9 mouse cellular contexts compared by ENCODE assay signal in genomic region chr7:101378285-101378684, GRCm38 (mm10). TPM values are rescaled to one million over a fixed set of nuclear protein-coding genes. Genes with fewer than 3 reads are reported as not detected.
DNase-seq lines count a peak whose midpoint lies in the region; ATAC-seq and TF ChIP-seq lines count a peak whose summit lies in the region.
"Had no signal": no experiment of that assay in that cellular context is flagged by ENCODE, and none has a peak within 500 bp of the region (broad histone marks: within the 10 kb centered on the region; RNA-seq: fewer than 3 reads in every experiment).

No protein-coding gene starts in this region.

- WGBS in lung, embryonic 14.5 days = 39% methylated on average over 3 of the region's 3 CpGs
- 76% methylated on average over 3 of the region's 3 CpGs for WGBS in forebrain, embryonic 11.5 days
- WGBS in kidney, postnatal 0 days = 45% methylated on average over 3 of the region's 3 CpGs
- WGBS in neural tube, embryonic 15.5 days = 67% methylated on average over 3 of the region's 3 CpGs

- peak overlapping the region; percentile 14; the same call in 1 of the 2 replicates for H3K4me3 ChIP-seq in lung, embryonic 14.5 days (ENCODE audit: low read depth, low read length)
- no peak overlapping the region for H3K4me3 ChIP-seq in forebrain, embryonic 11.5 days (ENCODE audit: low read depth, low read length)
- H3K4me3 ChIP-seq in kidney, postnatal 0 days (replicated peaks; ENCODE audit: low read depth, low read length) = 0 out of 2 replicates have a peak overlapping the region, but pooled peaks have one; percentile 24
- no peak overlapping the region for H3K4me3 ChIP-seq in neural tube, embryonic 15.5 days (replicated peaks)

- peak overlapping the region; percentile 42 for H3K9ac ChIP-seq in lung, embryonic 14.5 days
- peak overlapping the region; percentile 20; the same call in 1 of the 2 replicates for H3K9ac ChIP-seq in forebrain, embryonic 11.5 days (ENCODE audit: low read length)
- peak overlapping the region; percentile 59 for H3K9ac ChIP-seq in kidney, postnatal 0 days (ENCODE audit: low read depth, low read length)
- no peak overlapping the region for H3K9ac ChIP-seq in neural tube, embryonic 15.5 days (replicated peaks)

- H3K27ac ChIP-seq in lung, embryonic 14.5 days (ENCODE audit: low read depth) = peak overlapping the region; percentile 82
- H3K27ac ChIP-seq in forebrain, embryonic 11.5 days (ENCODE audit: low read depth, low read length) = no peak overlapping the region
- H3K27ac ChIP-seq in kidney, postnatal 0 days = peak overlapping the region; percentile 75
- H3K27ac ChIP-seq in neural tube, embryonic 15.5 days (replicated peaks) = no peak overlapping the region

- no peaks in the 10 kb centered on the region for H3K36me3 ChIP-seq in lung, embryonic 14.5 days (ENCODE audit: insufficient read depth)
- H3K36me3 ChIP-seq in forebrain, embryonic 11.5 days (ENCODE audit: control insufficient read depth, insufficient read depth, low read length) = no peaks in the 10 kb centered on the region
- H3K36me3 ChIP-seq in kidney, postnatal 0 days (ENCODE audit: insufficient read depth, low read length) = no peaks in the 10 kb centered on the region
- no peaks in the 10 kb centered on the region for H3K36me3 ChIP-seq in neural tube, embryonic 15.5 days

- peaks cover 14% of the 10 kb centered on the region for H3K4me1 ChIP-seq in lung, embryonic 14.5 days (ENCODE audit: insufficient read depth)
- H3K4me1 ChIP-seq in forebrain, embryonic 11.5 days (replicated peaks; ENCODE audit: control insufficient read depth, insufficient read depth, low read length) = peaks cover 12% of the 10 kb centered on the region; the same call in 1 of the 2 replicates
- H3K4me1 ChIP-seq in kidney, postnatal 0 days (replicated peaks; ENCODE audit: insufficient read depth, low read length) = peaks cover 27% of the 10 kb centered on the region
- H3K4me1 ChIP-seq in neural tube, embryonic 15.5 days = peaks cover 23% of the 10 kb centered on the region

- no peak for TF ChIP-seq CTCF in lung, embryonic 14.5 days (IDR thresholded peaks at IDR 0.05; ENCODE audit: low read depth)
- TF ChIP-seq CTCF in kidney, postnatal 0 days (IDR thresholded peaks at IDR 0.05; ENCODE audit: low read depth) = no peak

- H3K4me2 ChIP-seq in lung, embryonic 14.5 days = peak overlapping the region; percentile 56
- H3K4me2 ChIP-seq in forebrain, embryonic 11.5 days (ENCODE audit: low read depth, low read length, severe bottlenecking) = 0 out of 2 replicates have a peak overlapping the region, but pooled peaks have one; percentile 8
- H3K4me2 ChIP-seq in kidney, postnatal 0 days (ENCODE audit: low read length) = peak overlapping the region; percentile 60
- H3K4me2 ChIP-seq in neural tube, embryonic 15.5 days = peak overlapping the region; percentile 25; the same call in 1 of the 2 replicates

- no peaks in the 10 kb centered on the region for H3K27me3 ChIP-seq in lung, embryonic 14.5 days (ENCODE audit: insufficient read depth, low read length)
- no peaks in the 10 kb centered on the region for H3K27me3 ChIP-seq in forebrain, embryonic 11.5 days (ENCODE audit: control insufficient read depth, insufficient read depth, low read length)
- no peaks in the 10 kb centered on the region for H3K27me3 ChIP-seq in kidney, postnatal 0 days (ENCODE audit: insufficient read depth, low read length)
- no peaks in the 10 kb centered on the region for H3K27me3 ChIP-seq in neural tube, embryonic 15.5 days (replicated peaks)

- ATAC-seq in lung, embryonic 14.5 days (ENCODE audit: insufficient read depth) = peak; percentile 25; the same call in 1 of the 2 replicates
- ATAC-seq in forebrain, embryonic 11.5 days (replicated peaks; ENCODE audit: low FRiP score) = 0 out of 2 replicates have a peak, but pooled peaks have one; percentile 12
- 0 out of 2 replicates have a peak, but pooled peaks have one; percentile 0 for ATAC-seq in kidney, postnatal 0 days (replicated peaks; ENCODE audit: low FRiP score, low read depth)
- no peak for ATAC-seq in neural tube, embryonic 15.5 days (ENCODE audit: low FRiP score)
- ATAC-seq in erythroid progenitor cell, adult 5-6 weeks (replicated peaks; ENCODE audit: low FRiP score, poor library complexity, severe bottlenecking) = no peak

- DNase-seq in lung, embryonic 14.5 days = no peak
- DNase-seq in lung, adult 18-20 months = no peak
- no peak for DNase-seq in forebrain, embryonic 11.5 days (ENCODE audit: low spot score)
- DNase-seq in kidney, postnatal 0 days (ENCODE audit: low spot score) = no peak
- no peak for DNase-seq in spleen, adult 12 weeks (ENCODE audit: low spot score)
- no peak for DNase-seq in embryo, embryonic 9.5 days (ENCODE audit: extremely low spot score)
- DNase-seq: right cerebral cortex, postnatal 14 days had no signal

- H3K9me3 ChIP-seq in lung, embryonic 14.5 days (ENCODE audit: low read depth, low read length) = no peaks in the 10 kb centered on the region
- H3K9me3 ChIP-seq in forebrain, embryonic 11.5 days (ENCODE audit: control insufficient read depth, low read length) = no peaks in the 10 kb centered on the region
- no peaks in the 10 kb centered on the region for H3K9me3 ChIP-seq in kidney, postnatal 0 days (replicated peaks; ENCODE audit: low read length)
- H3K9me3 ChIP-seq in neural tube, embryonic 15.5 days (replicated peaks) = no peaks in the 10 kb centered on the region

RNA-seq across cellular contexts. Expression of gene Arap1, which starts 30.4 kb away (rescaled TPM):
- 108 and 122 TPM in 2 replicates for polyA plus RNA-seq in lung, embryonic 14.5 days (2014; fragmentation: Nextera tagmentation; extraction: Ambion mirVana)
- polyA plus RNA-seq in forebrain, embryonic 11.5 days (2014; fragmentation: Nextera tagmentation; extraction: Ambion mirVana) = 10.5 and 14.5 TPM in 2 replicates
- 65.8 and 70.4 TPM in 2 replicates for polyA plus RNA-seq in kidney, postnatal 0 days (2015; fragmentation: Nextera tagmentation; extraction: Ambion mirVana)
- polyA plus RNA-seq in neural tube, embryonic 15.5 days (2015; fragmentation: Nextera tagmentation; extraction: Ambion mirVana) = 9.7 and 19.9 TPM in 2 replicates
- total RNA-seq in erythroid progenitor cell, adult 5-6 weeks (2015; ENCODE audit: low replicate concordance) = 15.1 and 20.1 TPM in 2 replicates
- total RNA-seq in erythroid progenitor cell, adult 5-6 weeks (2017; ENCODE audit: low replicate concordance) = 10.6 and 12.7 TPM in 2 replicates

RNA-seq across cellular contexts. Expression of gene Gm45837, which starts 32.4 kb away (rescaled TPM):
- 12.2 TPM in 1 of 2 replicates, not detected in the other for polyA plus RNA-seq in lung, embryonic 14.5 days (2014; fragmentation: Nextera tagmentation; extraction: Ambion mirVana)
- polyA plus RNA-seq in forebrain, embryonic 11.5 days (2014; fragmentation: Nextera tagmentation; extraction: Ambion mirVana) = not detected in 2 replicates
- polyA plus RNA-seq in kidney, postnatal 0 days (2015; fragmentation: Nextera tagmentation; extraction: Ambion mirVana) = 4.5 and 5.3 TPM in 2 replicates
- 0.99 TPM in 1 of 2 replicates, not detected in the other for polyA plus RNA-seq in neural tube, embryonic 15.5 days (2015; fragmentation: Nextera tagmentation; extraction: Ambion mirVana)
- not detected in 2 replicates for total RNA-seq in erythroid progenitor cell, adult 5-6 weeks (2015; ENCODE audit: low replicate concordance)
- 4.2 TPM in 1 of 2 replicates, not detected in the other for total RNA-seq in erythroid progenitor cell, adult 5-6 weeks (2017; ENCODE audit: low replicate concordance)

RNA-seq across cellular contexts. Expression of gene Pde2a, which starts 43.2 kb away (rescaled TPM):
- 14.3 and 29.3 TPM in 2 replicates for polyA plus RNA-seq in lung, embryonic 14.5 days (2014; fragmentation: Nextera tagmentation; extraction: Ambion mirVana)
- polyA plus RNA-seq in forebrain, embryonic 11.5 days (2014; fragmentation: Nextera tagmentation; extraction: Ambion mirVana) = 18.6 and 22.7 TPM in 2 replicates
- polyA plus RNA-seq in kidney, postnatal 0 days (2015; fragmentation: Nextera tagmentation; extraction: Ambion mirVana) = 21.0 and 22.1 TPM in 2 replicates
- polyA plus RNA-seq in neural tube, embryonic 15.5 days (2015; fragmentation: Nextera tagmentation; extraction: Ambion mirVana) = 27.9 and 28.5 TPM in 2 replicates
- total RNA-seq in erythroid progenitor cell, adult 5-6 weeks (2015; ENCODE audit: low replicate concordance) = 15.9 and 17.2 TPM in 2 replicates
- total RNA-seq in erythroid progenitor cell, adult 5-6 weeks (2017; ENCODE audit: low replicate concordance) = 1.7 and 11.8 TPM in 2 replicates

Comparison
In these comparisons a context has a peak if more than half of its experiments do, and no peak if none do; other contexts are left out.
1. ATAC-seq: peak in lung, embryonic 14.5 days (single experiment), forebrain, embryonic 11.5 days (single experiment) and kidney, postnatal 0 days (single experiment); none in neural tube, embryonic 15.5 days (single experiment) and erythroid progenitor cell, adult 5-6 weeks (single experiment).
2. H3K27ac ChIP-seq: peak in lung, embryonic 14.5 days (single experiment) and kidney, postnatal 0 days (single experiment); none in forebrain, embryonic 11.5 days (single experiment) and neural tube, embryonic 15.5 days (single experiment).
3. H3K4me2 ChIP-seq: peak in every context shown above with its lines; median percentile 60 in kidney, postnatal 0 days; 56 in lung, embryonic 14.5 days; 25 in neural tube, embryonic 15.5 days; 8 in forebrain, embryonic 11.5 days.
4. H3K4me3 ChIP-seq: peak in lung, embryonic 14.5 days (single experiment) and kidney, postnatal 0 days (single experiment); none in forebrain, embryonic 11.5 days (single experiment) and neural tube, embryonic 15.5 days (single experiment).